Mouse (Mus musculus) cortical plate, adult 2 months (tissue): ENCODE data around the gene Nme2. TPM values are rescaled to one million over a fixed set of nuclear protein-coding genes. Genes with fewer than 3 reads are reported as not detected.
"Not testable (repeated sequence)": the region's sequence is repeated elsewhere in the genome, so short reads cannot be mapped to it uniquely, and the experiment has no call there.

Experiments used
- H3K27ac ChIP-seq: fragments of 200-500 bp; 2 replicates; pipeline ENCODE4 v1.5.1; 2012; ENCODE audit warnings: low read length, control low read depth, inconsistent platforms; ENCODE audit not compliant: insufficient read depth
- H3K4me1 ChIP-seq: fragments of 200-500 bp; 2 replicates; pipeline ENCODE4 v1.6.1; 2011; ENCODE audit warnings: low read length; ENCODE audit not compliant: control insufficient read depth, insufficient read depth
- H3K4me3 ChIP-seq: fragments of 200-500 bp; 2 replicates; pipeline ENCODE4 v1.5.1; 2011; ENCODE audit warnings: mild to moderate bottlenecking, low read length, control low read depth; ENCODE audit not compliant: insufficient read depth
- CTCF ChIP-seq: fragments of 200-500 bp; IDR thresholded peaks from 2 replicates; pipeline ENCODE4 v1.5.1; 2011; ENCODE audit warnings: mild to moderate bottlenecking, control low read depth, low read length; ENCODE audit not compliant: insufficient read depth; ENCODE audit errors: extremely low read depth
- POLR2A ChIP-seq: fragments of 200-500 bp; IDR thresholded peaks from 2 replicates; pipeline ENCODE4 v1.6.1; 2011; ENCODE audit warnings: mild to moderate bottlenecking, low read length, control low read depth; ENCODE audit not compliant: insufficient read depth; ENCODE audit errors: extremely low read depth
- polyA plus RNA-seq: library from polyadenylated mRNA; depleted of rRNA; stranded (reverse); fragments of >200 nt; gene quantifications from 2 replicates; pipeline ENCODE4 v1.2.3, GENCODE M21; 2012; rRNA removed

Nme2 gene
- polyA plus RNA-seq, 1 experiment: 129 TPM

DNA sequence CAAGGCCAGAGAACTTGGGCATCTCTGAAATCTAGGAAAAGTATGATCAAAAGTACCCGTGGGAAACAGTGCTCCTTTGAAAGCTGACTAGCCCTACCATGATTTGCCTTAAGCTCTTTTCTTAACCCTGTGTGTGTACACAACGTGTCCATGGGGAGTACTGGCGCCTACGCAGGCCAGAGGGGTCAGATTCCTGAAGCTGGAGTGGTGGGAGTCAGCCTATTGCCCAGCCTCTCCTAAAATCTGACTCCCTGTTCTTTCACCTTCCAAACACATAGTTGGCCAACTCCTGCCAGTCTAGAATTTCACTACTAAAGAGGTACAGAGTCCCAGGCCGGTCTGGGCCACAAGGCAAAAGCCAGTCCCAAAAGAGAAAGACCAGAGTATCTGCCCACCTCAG is 3.7 kb downstream of the Nme2 start:
- no peak for TF ChIP-seq CTCF
- no peak for TF ChIP-seq POLR2A
- no peak overlapping the region for H3K27ac ChIP-seq
- no peaks in the 10 kb centered on the region for H3K4me1 ChIP-seq
- H3K4me3 ChIP-seq: no peak overlapping the region

DNA sequence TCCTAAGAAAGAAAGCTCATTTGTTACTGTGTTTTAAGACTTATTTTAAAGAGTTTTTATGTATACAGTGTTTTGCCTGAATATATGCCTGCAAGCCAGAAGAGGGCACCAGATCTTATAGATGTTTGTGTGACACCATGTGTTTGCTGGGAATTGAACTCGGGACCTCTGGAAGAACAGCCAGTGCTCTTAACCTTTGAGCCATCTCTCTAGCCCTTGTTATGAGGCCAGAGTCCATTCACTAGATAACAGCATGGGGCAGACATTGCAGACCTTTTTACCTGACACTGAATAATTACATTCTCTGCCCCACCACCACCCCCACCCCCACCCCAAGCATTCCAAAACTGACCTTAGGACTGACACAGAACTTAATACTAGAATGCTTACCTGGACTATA is 6.0 kb downstream of the Nme2 start:
- TF ChIP-seq POLR2A: no peak
- no peak for TF ChIP-seq CTCF
- Histone ChIP-seq H3K4me3 (no peak overlapping the region), H3K27ac (no peak overlapping the region), H3K4me1 (no peaks in the 10 kb centered on the region)

DNA sequence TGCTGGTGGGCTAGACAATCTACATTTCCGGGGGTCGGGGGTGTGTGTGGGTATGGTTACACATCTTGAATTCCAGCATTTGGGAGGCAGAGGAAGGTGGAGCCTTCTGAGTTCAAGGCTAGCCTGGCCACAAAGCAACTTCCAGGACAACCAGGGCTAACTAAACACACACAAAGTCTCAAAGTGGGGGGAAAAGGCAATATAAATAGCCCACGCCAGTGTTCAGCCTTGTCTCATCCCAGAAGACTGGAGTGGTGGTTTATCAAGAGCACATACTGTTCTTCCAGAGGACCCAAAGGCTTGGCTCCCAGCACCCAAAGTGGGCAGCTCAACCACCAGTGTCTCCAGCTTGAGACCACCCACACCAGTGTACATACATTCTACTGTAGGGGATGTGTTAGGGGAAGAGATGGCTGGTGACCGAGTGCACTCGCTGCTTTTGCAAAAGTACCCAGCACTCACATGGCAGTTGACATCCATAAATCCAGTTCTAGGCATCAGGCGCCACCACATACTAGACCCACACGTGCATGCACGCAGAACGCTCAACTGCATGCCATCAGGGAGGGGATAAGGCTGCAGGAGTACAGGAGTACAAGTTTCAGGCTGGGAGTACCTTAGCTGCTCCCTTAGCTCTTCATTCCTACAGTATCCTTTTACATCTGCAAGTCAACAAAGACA is 7.0 kb downstream of the Nme2 start:
- H3K27ac ChIP-seq: no peak overlapping the region
- H3K4me3 ChIP-seq: no peak overlapping the region
- no peak for TF ChIP-seq POLR2A
- TF ChIP-seq CTCF: no peak

DNA sequence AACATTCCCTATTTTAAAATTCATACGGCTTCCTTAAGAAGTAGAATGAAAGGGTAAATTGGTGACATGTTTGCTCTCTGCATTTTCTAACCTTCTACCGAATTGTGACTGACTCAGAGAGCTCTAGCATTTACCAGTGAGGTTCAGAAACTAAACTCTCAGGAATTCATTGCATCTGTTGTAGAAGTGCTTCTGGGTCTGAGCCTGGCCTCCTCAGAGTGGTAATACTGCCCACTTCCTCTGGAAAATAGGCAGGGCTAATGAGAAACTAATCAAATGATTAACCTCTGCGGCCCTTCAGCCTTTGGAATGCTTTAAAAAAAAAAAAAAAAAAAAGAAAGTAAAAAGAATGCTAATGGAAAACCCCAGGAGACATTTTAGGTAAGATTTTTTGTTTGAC is 11.1 kb downstream of the Nme2 start:
- H3K4me1 ChIP-seq: no peaks in the 10 kb centered on the region
- no peak overlapping the region for H3K27ac ChIP-seq
- no peak overlapping the region for H3K4me3 ChIP-seq
- TF ChIP-seq POLR2A: no peak
- TF ChIP-seq CTCF: no peak

More for the DNA sequence above, 7.0 kb downstream of the Nme2 start:
- H3K4me1 ChIP-seq: no peaks in the 10 kb centered on the region

DNA sequence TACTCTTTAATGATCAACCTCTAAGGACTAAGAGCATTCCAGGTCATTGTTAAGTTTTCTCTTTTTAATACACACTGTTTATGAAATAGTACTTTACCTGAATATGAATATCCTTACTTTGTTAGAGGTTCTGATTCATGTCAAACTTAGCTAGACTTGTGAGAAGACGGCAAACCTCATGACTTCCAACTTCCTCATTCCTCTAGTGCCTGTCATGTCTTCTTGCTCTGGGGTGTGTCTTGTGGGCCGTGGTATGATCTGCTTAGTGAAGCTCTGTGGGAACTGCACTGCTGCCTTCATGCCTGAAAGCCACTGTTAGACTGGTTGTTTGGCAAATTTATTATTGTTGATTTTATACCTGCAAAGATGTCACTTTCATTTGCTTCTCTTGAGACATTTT is 15.2 kb downstream of the Nme2 start:
- no peak for TF ChIP-seq POLR2A
- Histone ChIP-seq H3K4me3 (no peak overlapping the region), H3K27ac (no peak overlapping the region), H3K4me1 (no peaks in the 10 kb centered on the region)

DNA sequence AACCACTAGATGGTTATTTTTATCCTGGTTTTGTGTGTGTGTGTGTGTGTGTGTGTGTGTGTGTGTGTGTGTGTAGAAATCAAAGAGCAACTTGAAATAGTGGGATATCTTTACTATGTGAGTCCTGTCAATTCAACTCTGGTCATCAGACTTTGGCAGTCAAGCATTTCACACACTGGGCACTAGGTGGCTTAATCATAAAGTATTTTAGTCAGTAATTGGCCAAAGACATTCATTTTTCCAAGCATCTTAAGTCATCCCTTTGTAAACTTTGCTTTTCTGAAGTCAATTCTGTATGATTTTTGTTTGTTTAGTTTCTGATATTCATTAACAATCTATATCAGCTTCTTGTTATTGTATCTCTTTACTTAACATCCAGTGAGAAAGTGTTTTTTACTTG is 27.0 kb downstream of the Nme2 start:
- no peaks in the 10 kb centered on the region for H3K4me1 ChIP-seq
- H3K27ac ChIP-seq: no peak overlapping the region
- no peak overlapping the region for H3K4me3 ChIP-seq
- TF ChIP-seq CTCF (no peak), POLR2A (no peak)

GRCm38 (mm10) chr11:93915019-93915418 is 41.0 kb downstream of the Nme2 start:
- H3K4me1 ChIP-seq, H3K27ac ChIP-seq, H3K4me3 ChIP-seq: not testable (repeated sequence)

DNA sequence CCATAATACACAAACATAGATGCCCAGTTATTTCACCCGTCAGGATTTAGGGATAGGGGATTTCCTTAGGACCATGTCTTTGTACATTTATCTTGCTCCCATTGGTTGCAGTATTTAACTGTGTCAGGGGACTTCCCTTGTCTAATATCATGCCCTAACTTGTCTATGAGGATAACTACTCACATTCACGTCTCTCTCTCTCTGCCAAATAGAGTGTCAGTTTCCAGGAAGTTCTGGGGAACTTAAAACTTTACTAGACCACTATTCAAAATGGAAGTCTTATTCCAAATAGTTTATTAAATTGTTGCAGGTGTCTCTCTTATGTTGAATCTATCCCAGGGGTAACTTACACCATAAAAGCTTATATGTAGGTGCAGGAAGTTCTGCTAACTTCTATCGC is 44.5 kb downstream of the Nme2 start:
- H3K27ac ChIP-seq: no peak overlapping the region
- TF ChIP-seq CTCF (no peak), POLR2A (no peak)
- H3K4me3 ChIP-seq: no peak overlapping the region
- H3K4me1 ChIP-seq: no peaks in the 10 kb centered on the region

- Histone ChIP-seq H3K4me1 (no peaks in the 10 kb centered on the region), H3K4me3 (no peak overlapping the region), H3K27ac (no peak overlapping the region)
- TF ChIP-seq CTCF (no peak), POLR2A (no peak)
Observed at GRCm38 (mm10) chr11:93908829-93909228, 47.2 kb downstream of the Nme2 start.

- TF ChIP-seq POLR2A: no peak
- no peak for TF ChIP-seq CTCF
- Histone ChIP-seq H3K4me1 (no peaks in the 10 kb centered on the region), H3K27ac (no peak overlapping the region), H3K4me3 (no peak overlapping the region)
Observed at GRCm38 (mm10) chr11:93907839-93908238, 48.2 kb downstream of the Nme2 start.

- Histone ChIP-seq H3K27ac (no peak overlapping the region), H3K4me3 (no peak overlapping the region), H3K4me1 (no peaks in the 10 kb centered on the region)
- TF ChIP-seq POLR2A: no peak
- TF ChIP-seq CTCF: no peak
Observed at GRCm38 (mm10) chr11:93906834-93907233, 49.2 kb downstream of the Nme2 start.

Other genes starting within 250 kb of the Nme2 start
- 12.4 and 13.7 TPM in 2 replicates for gene Utp18, start 70.5 kb downstream of the Nme2 start, polyA plus RNA-seq
- gene Mbtd1, start 70.4 kb downstream of the Nme2 start, polyA plus RNA-seq: 18.3 and 19.3 TPM in 2 replicates
- 67.5 and 82.7 TPM in 2 replicates for gene Gm20390, start 12.0 kb upstream of the Nme2 start, polyA plus RNA-seq
- 220 and 244 TPM in 2 replicates for gene Nme1, start 12.3 kb upstream of the Nme2 start, polyA plus RNA-seq
- gene Spag9, start 39.8 kb upstream of the Nme2 start, polyA plus RNA-seq: 126 and 130 TPM in 2 replicates